Mouse (Mus musculus) midbrain, embryonic 10.5 days (tissue): Measurements from ENCODE around the gene Olfr1426. TPM values are rescaled to one million over a fixed set of nuclear protein-coding genes. Genes with fewer than 3 reads are reported as not detected.
"Not testable (repeated sequence)": the region's sequence is repeated elsewhere in the genome, so short reads cannot be mapped to it uniquely, and the experiment has no call there.

Experiments used
- DNase-seq: peaks from one replicate; pipeline ENCODE4 v3.0.0-alpha.2; 2017; ENCODE audit warnings: low spot score
- H3K27ac ChIP-seq: fragments of 300-500 bp; sonication (generic); replicated peaks from 2 replicates; pipeline ENCODE4 v1.5.1; 2016; ENCODE audit warnings: mild to moderate bottlenecking
- H3K27me3 ChIP-seq: fragments of 300-500 bp; sonication (generic); 2 replicates; pipeline ENCODE4 v1.6.1; 2016; ENCODE audit warnings: low read depth, mild to moderate bottlenecking; ENCODE audit not compliant: poor library complexity, severe bottlenecking
- H3K36me3 ChIP-seq: fragments of 300-500 bp; sonication (generic); 2 replicates; pipeline ENCODE4 v1.6.1; 2016; ENCODE audit warnings: mild to moderate bottlenecking, moderate library complexity
- H3K4me1 ChIP-seq: fragments of 300-500 bp; sonication (generic); 2 replicates; pipeline ENCODE4 v1.6.1; 2016
- H3K4me3 ChIP-seq: fragments of 300-500 bp; sonication (generic); 2 replicates; pipeline ENCODE4 v1.5.1; 2016; ENCODE audit warnings: mild to moderate bottlenecking, moderate library complexity
- H3K9me3 ChIP-seq: fragments of 300-500 bp; sonication (generic); replicated peaks from 2 replicates; pipeline ENCODE4 v1.6.1; 2016; ENCODE audit warnings: mild to moderate bottlenecking
- WGBS: fragments of 180-500 bp; shearing (Covaris S2); methylation state at CpG from one replicate; pipeline ENCODE4 v1.1.7; 2016; 5-methylcytosine and 5-hydroxymethylcytosine counted together
- polyA plus RNA-seq: library from polyadenylated mRNA; unstranded; fragments of >200 nt; fragmentation: Nextera tagmentation; extraction: Ambion mirVana; gene quantifications from 2 replicates; pipeline ENCODE4 v1.2.1, GENCODE M21; 2016

The Olfr1426 gene
- polyA plus RNA-seq = not detected in 2 replicates

DNA sequence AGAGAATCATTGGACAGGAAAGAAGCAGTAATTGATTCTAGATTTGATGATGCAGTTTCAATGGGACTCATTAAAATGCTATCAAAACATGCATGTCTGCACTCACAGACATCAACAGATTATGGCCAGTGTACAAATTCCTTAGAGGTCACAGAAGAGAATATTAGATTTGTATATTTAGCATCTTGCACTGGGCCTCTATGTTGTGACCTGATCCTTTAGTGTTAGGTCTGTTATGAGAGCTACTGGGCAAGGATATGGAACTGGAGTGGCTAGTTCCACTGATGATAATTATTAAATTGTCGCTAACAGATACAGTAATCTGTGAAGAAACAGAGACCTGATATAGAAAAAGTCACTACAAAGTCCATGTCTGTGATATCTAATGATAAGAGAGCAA, at the start of gene Olfr1426:
Gene Olfr1426 (minus strand): TSS at position 101 of the 400 bp plus-strand sequence.
- Histone ChIP-seq H3K27me3 (no peaks in the 10 kb centered on the region), H3K36me3 (no peaks in the 10 kb centered on the region), H3K27ac (no peak within 1 kb of the TSS), H3K4me3 (no peak within 1 kb of the TSS), H3K4me1 (no peaks in the 10 kb centered on the region), H3K9me3 (no peaks in the 10 kb centered on the region)
- DNase-seq = no peak
- 92% methylated on average over 1 of the region's 1 CpGs for WGBS

DNA sequence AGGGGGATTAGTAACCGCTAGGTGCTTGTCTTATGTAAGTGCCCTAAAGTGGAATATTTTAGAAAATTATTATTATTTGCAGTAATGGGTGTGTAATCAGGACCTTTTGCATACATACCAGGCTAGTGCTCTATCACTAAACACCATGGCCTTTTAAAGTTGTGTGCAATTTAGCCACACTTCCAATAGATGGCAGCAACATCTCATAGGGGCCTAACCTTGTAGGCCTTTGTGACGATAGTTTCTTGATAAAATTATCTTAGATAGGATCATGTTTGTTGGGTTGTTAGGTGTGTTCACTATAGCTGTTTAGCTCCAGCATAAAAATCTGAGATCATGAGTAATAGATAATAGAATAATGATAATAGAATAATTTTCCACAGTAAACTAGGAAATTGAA, 42.5 kb upstream of the Olfr1426 start:
- no peaks in the 10 kb centered on the region for H3K36me3 ChIP-seq
- 33% methylated on average over 2 of the region's 2 CpGs for WGBS
- H3K4me1 ChIP-seq = no peaks in the 10 kb centered on the region
- no peak for DNase-seq
- H3K9me3 ChIP-seq = no peaks in the 10 kb centered on the region
- no peaks in the 10 kb centered on the region for H3K27me3 ChIP-seq
- H3K4me3 ChIP-seq = no peak overlapping the region
- H3K27ac ChIP-seq = no peak overlapping the region

DNA sequence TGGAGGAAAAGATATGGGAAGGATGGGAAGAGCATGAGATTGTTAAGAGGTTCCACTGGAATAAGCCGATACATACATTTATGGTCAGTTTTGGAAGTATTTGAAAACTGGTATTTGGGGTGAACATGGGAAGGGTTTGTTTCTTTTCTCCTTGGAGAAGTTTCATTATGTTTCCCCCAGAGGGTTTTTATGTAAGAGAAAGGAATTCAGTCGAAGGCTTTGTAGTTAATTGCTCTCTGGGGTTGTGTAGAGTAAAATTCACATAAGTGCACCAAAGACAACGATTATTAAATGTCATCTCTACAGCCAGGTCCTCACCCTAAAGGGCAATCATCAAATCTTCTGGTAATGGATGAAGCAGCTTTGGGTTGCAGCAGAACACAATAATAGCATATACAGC, 31.3 kb upstream of the Olfr1426 start, which contains the start of gene Olfr76:
Gene Olfr76 (minus strand): TSS at position 101 of the 400 bp plus-strand sequence.
- no peak for DNase-seq
- Histone ChIP-seq H3K9me3 (no peaks in the 10 kb centered on the region), H3K4me1 (no peaks in the 10 kb centered on the region), H3K4me3 (no peak within 1 kb of the TSS), H3K27me3 (no peaks in the 10 kb centered on the region), H3K36me3 (no peaks in the 10 kb centered on the region), H3K27ac (no peak within 1 kb of the TSS)
- 82% methylated on average over 3 of the region's 3 CpGs for WGBS

DNA sequence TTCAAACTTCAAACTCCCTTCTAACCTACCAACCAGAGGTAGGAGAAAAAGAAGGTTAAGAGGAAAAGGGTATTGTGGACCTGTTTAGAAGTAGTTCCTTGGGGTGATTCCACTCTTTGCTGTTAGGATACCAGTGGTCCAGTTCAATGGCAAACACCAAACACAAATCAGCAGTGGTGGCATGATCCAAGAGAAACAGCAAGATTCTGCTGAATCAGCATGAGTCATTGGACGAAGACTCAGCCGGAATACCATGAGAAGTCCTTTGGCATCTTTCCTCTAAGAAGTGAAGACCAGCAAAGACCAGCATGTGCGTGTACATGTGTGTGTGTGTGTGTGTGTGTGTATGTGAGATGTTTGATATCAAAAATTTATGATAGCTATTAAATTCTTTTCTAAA, 24.7 kb upstream of the Olfr1426 start:
- no peak for DNase-seq
- H3K9me3 ChIP-seq = no peaks in the 10 kb centered on the region
- H3K4me1 ChIP-seq = no peaks in the 10 kb centered on the region
- H3K4me3 ChIP-seq = no peak overlapping the region
- H3K27me3 ChIP-seq = no peaks in the 10 kb centered on the region
- no peaks in the 10 kb centered on the region for H3K36me3 ChIP-seq
- H3K27ac ChIP-seq = no peak overlapping the region
- WGBS = 86% methylated on average over 3 of the region's 3 CpGs

DNA sequence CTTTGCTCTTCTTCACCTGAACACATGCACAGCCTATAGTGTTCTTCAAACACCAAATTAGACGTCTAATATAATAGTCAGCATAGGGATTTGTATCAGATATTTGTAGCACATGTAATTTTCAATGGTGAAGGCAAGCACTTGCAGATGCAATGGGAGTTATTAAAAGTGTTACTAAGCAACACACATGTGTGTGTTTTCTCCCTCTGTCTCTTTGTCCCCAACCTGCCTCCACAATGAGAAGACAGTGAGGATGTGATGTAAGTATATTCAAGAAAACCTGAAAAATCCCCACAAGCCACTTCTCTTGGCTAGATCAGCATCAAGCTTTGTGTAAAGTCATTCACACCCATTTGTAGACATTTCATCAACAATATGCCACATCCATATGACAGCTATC, 24.0 kb upstream of the Olfr1426 start, which contains the start of gene Olfr1428:
Gene Olfr1428 (minus strand): TSS at position 101 of the 400 bp plus-strand sequence.
- Histone ChIP-seq H3K36me3 (no peaks in the 10 kb centered on the region), H3K27ac (no peak within 1 kb of the TSS), H3K9me3 (no peaks in the 10 kb centered on the region), H3K4me3 (no peak within 1 kb of the TSS), H3K27me3 (no peaks in the 10 kb centered on the region), H3K4me1 (no peaks in the 10 kb centered on the region)
- 80% methylated on average over 1 of the region's 1 CpGs for WGBS
- no peak for DNase-seq

DNA sequence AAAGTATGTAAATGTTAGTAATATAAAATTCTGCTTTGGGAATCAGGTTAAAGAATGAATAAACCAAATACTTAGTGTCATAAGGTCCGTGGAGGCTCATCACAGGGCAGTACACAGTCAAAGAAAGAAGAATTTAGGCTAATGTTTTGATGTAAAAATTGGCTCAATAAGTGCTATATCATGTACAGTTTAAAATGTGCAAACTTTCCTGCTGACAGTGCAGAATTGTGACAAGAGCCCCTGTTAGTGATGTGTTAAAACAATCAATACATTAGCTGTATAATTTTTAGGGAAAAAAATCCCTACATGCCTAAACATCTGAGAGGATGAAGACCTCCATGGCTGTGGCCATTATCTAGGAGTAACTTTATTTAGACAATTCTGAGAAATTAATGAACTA, 22.0 kb upstream of the Olfr1426 start:
- no peak overlapping the region for H3K4me3 ChIP-seq
- no peaks in the 10 kb centered on the region for H3K9me3 ChIP-seq
- H3K27ac ChIP-seq = no peak overlapping the region
- H3K27me3 ChIP-seq = no peaks in the 10 kb centered on the region
- no peak for DNase-seq
- 74% methylated on average over 1 of the region's 1 CpGs for WGBS
- no peaks in the 10 kb centered on the region for H3K4me1 ChIP-seq
- no peaks in the 10 kb centered on the region for H3K36me3 ChIP-seq

DNA sequence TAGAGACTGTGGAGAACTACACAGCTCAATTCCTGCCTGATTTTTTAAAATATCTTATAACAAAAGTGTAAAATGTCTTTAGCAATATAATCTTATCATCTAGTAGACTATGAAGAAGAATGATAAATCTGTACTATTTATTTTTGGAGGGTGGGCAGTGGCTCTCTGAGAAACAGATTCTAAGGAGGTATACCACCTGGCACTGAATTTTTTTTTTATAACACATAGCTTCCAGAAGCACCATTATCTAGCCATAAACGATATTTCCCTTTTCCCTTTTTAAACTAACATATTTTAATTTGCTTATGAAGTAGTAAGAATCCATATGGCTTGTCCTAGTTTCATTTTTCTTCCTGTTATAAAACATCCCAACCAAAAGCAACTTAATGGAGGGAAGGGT, 12.7 kb upstream of the Olfr1426 start:
- H3K27me3 ChIP-seq = no peaks in the 10 kb centered on the region
- no peaks in the 10 kb centered on the region for H3K4me1 ChIP-seq
- DNase-seq = no peak
- H3K36me3 ChIP-seq = no peaks in the 10 kb centered on the region
- no peaks in the 10 kb centered on the region for H3K9me3 ChIP-seq
- 73% methylated on average over 1 of the region's 1 CpGs for WGBS
- no peak overlapping the region for H3K4me3 ChIP-seq
- H3K27ac ChIP-seq = no peak overlapping the region

DNA sequence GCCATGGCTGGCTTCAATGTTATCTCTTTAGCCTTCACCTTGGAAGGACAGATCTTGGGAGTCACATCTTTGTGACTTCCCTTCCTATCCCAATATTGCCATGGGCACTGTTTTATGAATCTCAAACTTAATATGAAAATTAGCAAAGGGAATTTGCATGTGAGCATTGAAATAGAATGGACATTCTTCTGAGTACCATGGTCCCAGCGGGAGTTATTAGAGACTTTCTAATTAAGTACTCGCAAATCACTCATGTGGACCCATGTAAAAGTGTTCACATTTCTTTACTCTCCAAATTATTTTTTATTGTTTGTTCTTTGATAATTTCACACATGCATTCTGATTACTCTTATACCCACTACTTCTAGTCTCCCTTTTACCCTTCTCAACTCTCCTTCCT, 11.4 kb upstream of the Olfr1426 start, which contains the start of gene Olfr1427:
Gene Olfr1427 (minus strand): TSS at position 101 of the 400 bp plus-strand sequence.
- no peaks in the 10 kb centered on the region for H3K36me3 ChIP-seq
- 95% methylated on average over 2 of the region's 2 CpGs for WGBS
- H3K27ac ChIP-seq = no peak within 1 kb of the TSS
- H3K9me3 ChIP-seq = no peaks in the 10 kb centered on the region
- H3K27me3 ChIP-seq = no peaks in the 10 kb centered on the region
- no peak for DNase-seq
- no peaks in the 10 kb centered on the region for H3K4me1 ChIP-seq
- H3K4me3 ChIP-seq = no peak within 1 kb of the TSS

DNA sequence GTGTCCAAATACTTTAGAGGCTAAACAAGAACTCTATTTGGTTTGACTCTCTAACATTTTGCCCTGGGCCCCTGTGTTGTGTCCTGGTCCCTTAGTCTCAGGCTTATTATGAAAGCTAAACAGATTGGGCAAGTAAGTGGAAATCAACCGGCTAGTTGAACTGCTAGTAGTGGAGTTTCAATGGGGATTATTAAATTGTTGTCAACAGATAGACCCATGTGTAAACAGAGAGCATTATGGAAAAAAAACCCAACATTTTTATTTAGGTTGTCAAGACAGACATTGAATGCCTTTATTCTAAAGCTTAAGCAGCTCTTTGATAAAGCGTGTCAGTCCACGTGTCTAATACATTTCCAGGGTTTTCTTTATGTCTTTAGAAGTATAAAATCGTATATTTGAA, 14.2 kb downstream of the Olfr1426 start, which contains the start of gene Olfr1425:
Gene Olfr1425 (minus strand): TSS at position 101 of the 400 bp plus-strand sequence.
- 87% methylated on average over 4 of the region's 4 CpGs for WGBS
- H3K4me3 ChIP-seq, H3K36me3 ChIP-seq, H3K4me1 ChIP-seq, H3K27me3 ChIP-seq, H3K9me3 ChIP-seq, DNase-seq, H3K27ac ChIP-seq: not testable (repeated sequence)

DNA sequence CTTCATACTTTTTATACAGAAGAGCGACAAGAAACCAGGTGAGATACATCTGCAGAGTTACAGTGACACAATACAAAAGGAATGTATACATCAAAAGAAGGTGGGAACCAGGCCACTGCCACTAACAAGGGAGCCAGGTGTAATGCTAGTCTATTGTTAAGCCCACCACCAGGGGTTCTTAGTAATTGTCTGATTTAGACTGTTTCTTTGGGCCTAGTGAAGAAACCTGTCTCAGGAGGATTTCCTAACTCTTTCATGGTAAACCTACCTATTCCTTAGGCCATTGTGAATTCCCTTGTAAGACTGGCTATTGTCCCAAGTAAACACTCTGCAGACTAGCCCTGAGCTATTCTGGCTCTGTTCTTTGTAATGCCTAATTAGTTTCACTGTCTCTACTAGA, 22.3 kb downstream of the Olfr1426 start:
- not testable (repeated sequence) for DNase-seq, H3K27me3 ChIP-seq, H3K27ac ChIP-seq, H3K9me3 ChIP-seq, H3K4me1 ChIP-seq, H3K36me3 ChIP-seq, H3K4me3 ChIP-seq
- 74% methylated on average over 1 of the region's 1 CpGs for WGBS

DNA sequence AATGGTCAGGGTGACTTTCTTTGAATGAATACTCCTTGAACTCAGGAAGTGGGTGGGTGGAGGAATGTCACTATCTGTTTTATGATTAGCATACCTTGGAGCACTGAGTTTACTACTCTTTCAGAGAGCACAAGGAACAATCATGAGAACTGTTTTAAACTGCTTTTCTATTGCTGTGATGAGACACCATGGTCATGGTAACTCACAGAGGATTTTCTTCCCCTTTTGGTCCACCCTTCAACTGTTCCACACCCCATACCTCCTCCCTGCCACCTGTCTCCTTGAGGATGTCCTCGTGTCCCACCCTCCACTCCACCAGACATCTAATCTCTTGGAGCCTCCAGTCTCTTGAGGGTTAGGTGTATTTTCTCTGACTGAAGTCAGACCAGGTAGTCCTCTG, 24.0 kb downstream of the Olfr1426 start:
- H3K27ac ChIP-seq, H3K9me3 ChIP-seq, DNase-seq, H3K36me3 ChIP-seq, H3K4me1 ChIP-seq, H3K4me3 ChIP-seq, H3K27me3 ChIP-seq: not testable (repeated sequence)
- 73% methylated on average over 1 of the region's 1 CpGs for WGBS

DNA sequence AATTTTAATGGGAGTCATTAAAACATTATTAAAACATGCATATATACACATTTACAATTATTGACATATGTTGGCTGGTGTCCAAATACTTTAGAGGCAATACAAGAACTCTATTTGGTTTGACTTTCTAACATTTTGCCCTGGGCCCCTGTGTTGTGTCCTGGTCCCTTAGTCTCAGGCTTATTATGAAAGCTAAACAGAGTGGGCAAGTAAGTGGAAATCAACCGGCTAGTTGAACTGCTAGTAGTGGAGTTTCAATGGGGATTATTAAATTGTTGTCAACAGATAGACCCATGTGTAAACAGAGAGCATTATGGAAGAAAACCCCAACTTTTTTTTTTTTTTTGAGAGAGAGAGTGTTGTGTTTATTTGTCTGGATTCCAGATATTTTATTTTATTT, 29.2 kb downstream of the Olfr1426 start, which contains the start of gene Olfr1424:
Gene Olfr1424 (minus strand): TSS at position 101 of the 400 bp plus-strand sequence.
- H3K4me1 ChIP-seq, DNase-seq, H3K9me3 ChIP-seq, H3K27ac ChIP-seq, H3K36me3 ChIP-seq, H3K4me3 ChIP-seq, H3K27me3 ChIP-seq: not testable (repeated sequence)
- WGBS = 93% methylated on average over 1 of the region's 1 CpGs

DNA sequence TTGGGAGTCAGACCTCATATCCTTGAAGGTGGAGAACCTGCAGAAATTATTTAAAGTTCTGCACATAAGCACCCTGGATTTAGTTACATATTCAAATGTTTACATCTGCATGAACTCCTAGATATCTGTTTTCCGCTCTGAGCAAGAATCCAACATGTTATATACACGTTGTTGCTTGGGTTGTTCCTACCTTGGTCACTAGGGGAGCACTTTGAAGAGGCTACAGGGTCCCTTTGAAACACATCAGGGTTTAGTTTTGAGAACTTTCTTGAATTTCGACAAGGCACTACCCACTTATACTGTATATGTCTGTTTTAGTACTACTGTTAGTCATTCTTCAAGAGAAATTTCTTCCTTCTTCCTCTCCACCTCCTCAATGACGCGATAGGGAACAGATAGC, 48.6 kb downstream of the Olfr1426 start:
- H3K27ac ChIP-seq = no peak overlapping the region
- no peaks in the 10 kb centered on the region for H3K27me3 ChIP-seq
- H3K36me3 ChIP-seq = no peaks in the 10 kb centered on the region
- H3K4me1 ChIP-seq = no peaks in the 10 kb centered on the region
- 89% methylated on average over 5 of the region's 5 CpGs for WGBS
- H3K4me3 ChIP-seq = no peak overlapping the region
- DNase-seq = no peak
- no peaks in the 10 kb centered on the region for H3K9me3 ChIP-seq

DNA sequence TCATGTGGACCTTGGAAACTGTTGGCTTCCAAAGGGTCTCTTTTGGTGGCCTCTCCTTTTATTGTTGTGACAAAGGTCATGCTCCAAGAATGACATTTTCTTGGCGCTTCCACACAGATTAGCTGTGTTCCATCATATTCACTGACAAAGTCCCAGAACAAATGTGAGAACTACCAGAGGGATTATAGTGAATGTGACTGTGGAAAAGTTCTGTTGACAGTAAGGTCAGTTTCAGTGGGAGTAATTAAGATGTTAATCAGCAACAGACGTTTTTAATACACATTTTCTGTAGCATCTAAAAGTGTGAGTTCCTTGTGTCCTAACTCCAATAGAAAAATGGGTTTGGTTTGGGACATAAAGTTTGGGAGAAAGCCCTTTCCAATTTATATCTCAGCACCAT, 50.6 kb downstream of the Olfr1426 start, which contains the start of gene Olfr1423:
Gene Olfr1423 (minus strand): TSS at position 101 of the 400 bp plus-strand sequence.
- Histone ChIP-seq H3K4me1 (no peaks in the 10 kb centered on the region), H3K36me3 (no peaks in the 10 kb centered on the region), H3K4me3 (no peak within 1 kb of the TSS), H3K27ac (no peak within 1 kb of the TSS), H3K27me3 (no peaks in the 10 kb centered on the region), H3K9me3 (no peaks in the 10 kb centered on the region)
- no peak for DNase-seq
- 71% methylated on average over 2 of the region's 2 CpGs for WGBS
